Mouse (Mus musculus): ENCODE data around the gene Mon2.
"Not testable (repeated sequence)": the region's sequence is repeated elsewhere in the genome, so short reads cannot be mapped to it uniquely, and the experiment has no call there.

The Mon2 gene

DNA sequence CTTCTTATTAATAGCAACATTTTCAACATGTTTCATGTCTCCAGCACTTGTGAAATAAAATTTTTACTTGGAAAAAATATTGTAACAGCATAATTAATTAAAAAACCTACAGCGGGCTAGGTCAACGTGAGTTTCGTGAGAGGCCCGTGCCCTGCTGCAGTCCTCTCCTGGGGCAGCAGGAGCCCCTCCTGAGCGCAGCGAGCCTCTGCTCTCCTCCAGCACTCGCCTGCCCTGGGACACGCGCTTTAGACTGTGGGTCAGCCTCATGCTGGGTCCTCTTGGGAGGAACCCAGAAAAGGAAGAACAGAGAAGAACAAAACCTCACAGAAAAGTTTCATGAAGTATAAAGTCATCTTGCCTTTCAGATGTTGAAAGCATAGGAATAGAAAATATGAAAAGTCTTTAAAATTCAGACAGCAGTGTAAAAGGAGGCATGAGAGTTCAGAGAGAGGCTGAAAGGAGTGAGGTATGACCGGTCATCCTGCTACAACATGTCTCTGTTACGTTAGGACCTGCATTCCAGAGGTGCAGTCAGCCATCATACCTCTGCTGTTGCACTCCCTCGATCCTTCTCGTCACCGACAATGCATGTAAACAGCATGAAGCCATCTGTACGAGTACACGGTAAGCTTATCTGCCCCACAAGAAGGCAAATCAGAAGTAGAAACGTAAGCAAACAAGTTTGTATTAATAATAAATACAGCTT lies 81.8 kb downstream of the Mon2 start:
- in situ Hi-C loops (cut with MseI, MboI): no loop called here

DNA sequence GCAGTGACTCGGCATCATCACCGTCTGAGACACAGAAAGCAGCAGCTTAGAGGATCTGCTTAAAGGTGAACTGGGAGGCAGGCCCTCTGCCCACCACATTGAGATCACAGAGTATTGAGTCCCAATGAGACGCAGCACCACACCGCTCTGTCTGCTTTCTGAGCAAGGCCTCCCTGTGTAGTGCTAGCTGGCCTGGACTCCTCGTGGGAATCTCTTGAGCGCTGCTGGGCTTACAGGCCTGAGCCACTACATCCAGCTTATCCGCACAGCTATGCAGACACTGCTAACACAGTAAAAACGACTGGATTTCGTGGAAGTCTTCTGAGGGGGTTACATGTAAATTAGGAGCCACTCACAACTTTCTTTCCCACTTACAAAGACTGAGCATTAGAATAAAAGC lies 84.7 kb downstream of the Mon2 start:
- in situ Hi-C loops (cut with MseI, MboI): no loop called here

DNA sequence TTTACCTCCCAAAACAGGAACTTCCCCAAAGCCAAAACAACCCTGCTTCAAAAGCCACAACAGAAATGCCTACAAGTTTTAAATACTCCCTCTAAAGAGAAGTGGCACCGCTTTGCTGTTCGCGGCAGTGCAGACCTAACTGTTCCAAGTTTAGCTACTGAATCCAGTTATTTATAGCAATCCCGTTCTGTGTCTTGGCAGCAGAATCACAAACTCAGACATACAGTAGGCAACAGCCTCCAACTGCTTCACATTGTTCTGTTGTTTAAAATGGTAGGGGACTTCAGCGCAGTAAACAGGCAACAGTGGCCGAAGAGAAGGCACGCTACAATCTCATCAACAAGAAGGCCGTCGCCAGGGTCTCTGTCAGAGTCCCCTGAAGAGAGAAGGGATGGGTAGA lies 85.3 kb downstream of the Mon2 start:
- in situ Hi-C loops (cut with MseI, MboI): no loop called here

DNA sequence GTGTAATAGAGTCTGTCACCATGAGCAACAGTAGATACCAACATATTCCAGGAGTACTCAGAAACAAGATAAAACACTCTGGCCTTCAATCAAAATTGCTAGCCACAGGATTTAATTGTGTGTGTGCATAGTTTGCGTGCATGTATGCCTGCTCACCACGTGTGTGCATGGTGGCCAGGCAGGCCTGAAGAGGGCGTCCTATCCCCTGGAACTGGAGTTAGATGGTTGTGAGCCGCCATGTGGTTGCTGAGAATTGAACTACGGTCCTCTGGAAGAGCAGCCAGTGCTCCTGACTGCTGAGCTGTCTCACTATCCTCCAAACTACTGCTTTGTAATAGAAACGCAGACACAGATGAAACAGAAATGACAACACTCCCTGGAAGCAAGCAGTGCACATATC lies 85.7 kb downstream of the Mon2 start:
- in situ Hi-C loops (cut with MseI, MboI): no loop called here

DNA sequence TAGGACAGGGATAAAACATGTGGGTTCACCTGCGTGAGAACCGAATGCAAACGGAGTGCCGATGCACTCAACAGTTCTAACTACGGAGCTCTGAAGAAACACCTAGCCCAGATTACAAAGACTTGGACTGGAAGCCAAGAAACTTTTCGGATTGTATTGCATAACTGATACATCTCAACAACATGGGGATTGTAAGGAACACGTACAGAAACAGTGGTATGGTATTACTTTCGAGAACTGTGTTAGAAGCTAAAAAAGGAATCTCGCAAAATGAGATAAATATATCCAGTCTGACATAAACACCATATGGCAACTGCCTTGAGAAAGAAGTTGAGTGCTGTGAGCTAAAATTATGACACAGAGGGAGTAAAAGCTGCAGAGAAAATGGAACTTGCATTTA lies 86.4 kb downstream of the Mon2 start:
- in situ Hi-C loops (cut with MseI, MboI): loop anchor here (5.0 kb wide), 1 partner anchor 183 kb away; no protein-coding TSS in a partner anchor

DNA sequence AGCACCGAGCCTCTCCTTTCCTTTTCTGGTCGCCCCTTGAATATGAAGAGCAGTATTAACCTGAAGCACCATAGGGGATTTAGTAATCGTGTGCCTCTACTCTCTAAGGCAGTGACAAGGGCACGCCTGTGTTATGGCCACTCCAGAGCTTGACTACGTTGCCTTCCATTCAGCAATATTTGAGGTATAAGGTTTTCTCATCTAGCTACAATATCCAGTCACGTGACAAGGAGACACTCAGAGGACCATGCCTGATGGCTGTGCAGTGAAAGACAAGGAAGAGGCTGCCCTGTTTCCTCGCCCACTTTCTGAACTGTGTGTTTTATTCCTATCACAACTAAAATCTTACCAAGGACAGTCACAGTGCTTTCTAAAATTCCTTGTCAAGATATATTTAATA lies 87.9 kb downstream of the Mon2 start:
- in situ Hi-C loops (cut with MseI, MboI): loop anchor here (5.0 kb wide), 1 partner anchor 181 kb away; no protein-coding TSS in a partner anchor

DNA sequence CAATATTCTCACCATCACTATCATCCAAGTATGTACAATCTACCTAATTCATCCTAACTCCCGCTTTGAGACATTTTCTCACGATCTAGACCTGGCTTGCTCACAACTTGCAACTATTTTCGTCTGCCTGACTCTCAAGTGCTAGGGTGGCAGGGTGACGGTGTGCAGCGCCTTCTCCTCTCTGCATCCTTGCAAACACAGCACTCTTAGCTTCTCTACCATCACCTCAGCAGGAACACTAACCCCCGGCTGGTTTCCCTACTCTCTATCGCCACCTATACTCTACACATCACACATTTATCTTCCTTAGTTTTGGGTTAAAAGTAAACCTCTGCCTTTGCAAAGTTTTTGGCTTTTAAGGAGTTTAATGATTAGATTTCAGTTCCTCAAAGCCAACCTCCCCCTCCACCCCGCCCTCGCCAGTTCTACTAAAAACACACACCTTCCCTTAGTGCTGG lies 88.6 kb downstream of the Mon2 start:
- in situ Hi-C loops (cut with MseI, MboI): loop anchor here (5.0 kb wide), 1 partner anchor 180 kb away; no protein-coding TSS in a partner anchor

DNA sequence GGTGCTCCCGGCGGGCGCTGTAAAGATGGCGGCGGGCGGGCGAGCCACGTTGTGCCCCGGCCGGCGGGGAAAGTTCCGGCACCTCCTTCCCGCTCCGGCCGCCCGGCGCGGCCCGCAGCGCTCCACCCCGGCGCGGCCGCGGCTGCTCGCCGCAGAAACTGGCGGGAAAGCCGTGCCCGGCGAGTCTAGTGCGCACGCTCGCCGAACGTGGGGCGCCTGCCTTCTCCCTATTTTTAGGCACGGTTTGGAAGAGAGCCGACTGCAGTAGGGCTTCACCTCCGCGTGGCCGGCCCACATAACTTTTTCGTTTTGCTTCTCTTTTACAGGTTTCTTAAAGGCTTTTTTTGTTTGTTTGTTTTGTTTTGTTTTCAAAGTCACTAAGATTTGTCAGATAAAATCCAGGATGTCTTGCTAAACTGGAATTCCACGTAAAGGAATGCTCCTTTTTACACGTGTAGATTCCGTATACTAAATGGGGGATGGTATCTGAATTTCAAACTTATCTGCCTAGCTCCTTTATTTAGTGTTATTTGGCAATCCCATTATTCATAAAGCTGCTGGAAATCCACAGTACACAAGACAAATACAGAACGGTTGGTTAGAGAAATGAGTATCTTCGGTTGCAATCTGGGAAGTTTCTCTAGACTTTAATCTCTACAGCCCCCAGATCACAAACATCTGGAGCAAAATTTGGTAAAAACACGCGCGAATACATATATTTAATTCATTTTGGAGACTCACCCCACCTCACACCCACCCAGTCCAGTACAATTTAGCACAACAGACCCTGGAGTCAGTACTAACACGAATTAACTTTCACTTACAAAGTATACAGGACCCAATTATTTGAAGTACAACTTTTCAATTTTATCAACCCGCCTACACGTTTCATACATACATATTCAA lies 89.7 kb downstream of the Mon2 start:
- in situ Hi-C loops (cut with MseI, MboI): loop anchor here (5.0 kb wide), 1 partner anchor 179 kb away; no protein-coding TSS in a partner anchor

DNA sequence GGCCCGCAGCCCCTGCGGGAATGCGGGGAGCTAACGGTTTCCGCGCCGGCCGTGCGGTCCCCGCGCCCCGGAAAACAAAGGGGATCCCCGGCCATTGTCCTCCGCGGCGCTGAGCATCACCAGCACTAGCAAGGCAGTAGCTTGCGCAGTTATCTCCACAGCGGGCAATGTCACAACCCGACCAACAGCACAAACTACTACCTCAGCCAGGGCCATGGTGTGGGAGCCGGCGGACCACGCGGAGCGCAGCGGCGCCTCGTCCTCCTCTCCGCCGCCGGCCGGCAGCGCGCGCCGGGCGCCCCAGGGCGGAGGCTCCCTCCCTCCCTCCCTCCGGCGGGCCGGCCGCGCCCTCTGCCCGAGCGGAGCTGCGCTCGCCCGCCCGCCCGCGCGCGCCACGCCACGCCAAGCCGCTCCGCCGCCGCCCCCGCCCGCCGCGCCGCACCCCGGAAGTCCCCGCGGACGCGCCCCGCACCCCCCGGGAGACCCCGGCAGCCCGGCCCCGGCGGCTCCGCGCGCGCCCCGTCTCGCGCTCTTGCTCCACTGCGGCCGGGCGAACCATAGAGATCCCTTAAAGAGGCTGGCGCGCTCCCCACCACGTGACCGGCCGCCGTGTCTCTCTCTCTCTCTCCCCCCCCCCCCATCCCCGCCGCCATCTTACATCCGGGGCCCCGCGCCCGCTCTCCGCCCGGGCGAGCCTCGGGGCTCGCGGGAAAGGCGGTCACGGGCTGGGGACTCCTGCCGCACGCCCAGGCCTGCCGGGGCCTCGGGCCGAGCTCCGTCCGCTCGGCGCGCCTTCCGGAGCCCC lies 90.6 kb downstream of the Mon2 start:
- in situ Hi-C loops (cut with MseI, MboI): loop anchor here (5.0 kb wide), 1 partner anchor 178 kb away; no protein-coding TSS in a partner anchor

DNA sequence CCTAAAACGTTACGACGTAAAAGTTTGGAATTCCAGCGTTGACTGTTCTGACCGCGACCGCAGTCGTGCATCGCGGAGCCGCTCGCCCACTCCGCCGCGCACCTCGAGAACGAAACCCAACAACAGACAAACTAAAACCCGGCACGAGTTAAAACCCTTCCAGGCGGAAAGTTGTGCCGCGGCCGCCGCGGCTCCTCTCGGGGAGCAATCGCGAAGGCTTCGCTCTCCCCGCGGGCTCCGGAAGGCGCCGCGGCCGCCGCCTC lies 91.1 kb downstream of the Mon2 start:
- in situ Hi-C loops (cut with MseI, MboI): loop anchor here (5.0 kb wide), 1 partner anchor 178 kb away; no protein-coding TSS in a partner anchor

DNA sequence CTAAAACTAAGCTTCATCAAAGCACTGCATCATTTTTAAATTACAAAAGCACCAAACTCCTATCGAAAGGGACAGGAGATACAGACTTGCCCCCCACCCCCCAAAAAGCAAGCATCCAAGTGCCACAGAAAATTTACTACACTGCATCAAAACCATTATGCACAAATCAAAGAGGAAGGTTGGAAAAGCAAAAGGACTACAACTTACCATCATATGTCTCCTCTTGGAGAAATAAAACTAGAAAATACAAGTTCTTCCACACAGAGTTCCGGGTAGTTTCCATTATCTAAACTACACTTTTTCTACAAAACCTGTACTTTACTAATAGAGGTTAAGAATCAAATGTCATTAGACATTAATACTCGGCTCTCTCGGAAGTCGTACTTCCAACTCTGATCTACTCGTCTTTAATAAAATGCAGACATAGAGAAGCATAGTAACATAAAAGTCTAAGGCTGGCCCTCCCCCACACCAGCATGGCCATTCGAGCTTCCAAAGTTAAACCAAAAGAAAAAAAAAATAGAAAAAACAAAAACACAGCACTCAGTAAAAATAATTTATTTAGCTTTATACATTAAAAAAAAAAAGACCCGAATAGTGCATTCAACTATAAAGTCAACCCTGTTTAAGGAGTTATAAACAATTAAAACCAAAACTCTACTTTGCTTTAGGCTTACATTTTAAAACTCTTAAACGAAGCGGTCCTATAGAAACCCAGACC lies 91.6 kb downstream of the Mon2 start:
- in situ Hi-C loops (cut with MseI, MboI): loop anchor here (5.0 kb wide), 1 partner anchor 177 kb away; no protein-coding TSS in a partner anchor

DNA sequence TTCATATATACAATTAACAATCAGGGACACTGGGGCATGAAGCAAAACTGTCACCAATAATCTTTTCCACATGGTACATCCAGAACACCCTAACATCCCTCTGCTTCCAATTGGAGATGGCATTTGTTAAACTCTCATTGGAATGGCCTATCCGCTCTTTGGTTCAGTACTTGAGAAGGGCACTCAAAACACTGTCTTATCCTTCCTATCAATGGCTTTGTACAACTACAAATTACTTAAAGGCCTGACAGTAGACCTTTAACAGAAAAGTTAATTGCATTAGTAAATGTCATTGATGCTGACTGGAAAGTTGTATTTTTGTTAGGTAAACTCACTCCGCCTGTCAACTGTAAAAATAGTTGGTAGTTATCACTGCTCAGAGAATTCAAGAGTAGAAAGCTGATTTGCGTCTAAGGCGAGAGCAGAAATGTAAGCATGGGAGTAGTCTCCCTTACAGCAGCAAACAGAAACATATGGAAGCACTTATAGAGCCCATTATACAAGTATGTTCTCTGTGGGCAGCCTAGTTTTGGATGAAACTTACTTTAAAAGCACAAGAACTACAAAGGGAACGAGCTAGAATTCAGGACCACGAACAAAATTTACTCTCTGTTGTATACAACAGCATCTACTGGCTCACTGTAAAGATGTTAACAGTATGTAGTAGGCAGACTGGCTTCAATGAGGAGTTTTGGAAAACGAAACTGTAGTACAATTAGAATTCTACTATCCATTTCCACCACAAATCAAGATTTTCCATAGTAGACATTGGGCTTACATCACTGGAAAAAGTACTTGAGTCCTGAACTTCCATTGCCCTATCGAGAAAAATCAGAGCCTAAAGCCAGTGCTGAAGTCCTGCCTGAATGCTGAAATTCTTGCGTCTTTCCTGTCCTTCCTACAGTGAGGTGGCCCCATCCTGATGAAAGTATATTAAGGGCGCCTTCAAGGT lies 92.5 kb downstream of the Mon2 start:
- in situ Hi-C loops (cut with MseI, MboI): no loop called here

DNA sequence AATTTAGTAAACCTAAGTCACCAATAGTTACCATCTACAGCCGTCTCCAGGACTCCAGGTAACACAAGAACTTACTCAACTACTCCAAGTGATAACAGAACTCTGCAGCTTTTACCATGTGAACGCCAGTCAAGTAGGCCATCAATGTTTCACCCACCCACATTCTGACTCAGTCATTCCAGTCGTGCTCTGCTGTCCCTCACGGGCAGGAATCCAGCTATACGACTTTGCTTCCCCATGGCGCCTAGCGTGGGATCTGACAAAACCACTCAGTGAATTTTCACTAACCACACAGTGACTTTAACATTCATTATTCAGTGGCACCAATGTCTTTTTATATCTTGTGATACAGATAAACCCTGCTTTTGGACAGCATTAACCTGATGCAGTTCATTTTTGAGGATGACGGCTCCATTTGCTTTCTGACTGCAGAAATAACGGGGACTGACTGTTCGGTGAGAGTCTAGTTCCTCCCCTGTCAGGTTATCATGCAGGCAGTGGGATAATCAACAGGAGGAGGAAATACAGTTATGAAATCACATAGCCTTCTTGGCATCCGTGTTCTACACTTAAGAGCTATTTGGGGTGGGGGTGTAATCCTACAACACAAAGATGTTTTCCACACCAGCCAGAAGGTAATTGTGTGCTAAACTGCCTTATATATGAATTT lies 93.3 kb downstream of the Mon2 start:
- in situ Hi-C loops (cut with MseI, MboI): no loop called here

DNA sequence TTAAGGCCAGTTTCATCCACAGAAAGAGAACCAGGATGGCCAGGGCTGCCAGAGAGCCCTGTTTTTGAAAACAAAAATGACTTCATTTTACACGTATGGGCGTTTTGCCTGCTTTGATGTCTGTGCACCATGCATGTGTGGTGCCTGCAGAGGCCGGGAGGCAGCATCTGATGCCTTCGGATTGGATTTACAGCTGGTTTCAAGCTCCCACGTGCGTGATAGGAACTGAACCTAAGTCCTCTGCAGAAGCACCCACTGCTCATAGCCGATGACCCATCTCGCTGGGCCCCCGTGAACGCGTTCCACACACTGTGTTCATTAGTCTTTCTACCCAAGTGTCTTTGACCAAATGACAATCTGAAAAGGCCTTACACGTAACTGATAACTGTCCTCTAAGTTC lies 96.2 kb downstream of the Mon2 start:
- in situ Hi-C loops (cut with MseI, MboI): no loop called here

DNA sequence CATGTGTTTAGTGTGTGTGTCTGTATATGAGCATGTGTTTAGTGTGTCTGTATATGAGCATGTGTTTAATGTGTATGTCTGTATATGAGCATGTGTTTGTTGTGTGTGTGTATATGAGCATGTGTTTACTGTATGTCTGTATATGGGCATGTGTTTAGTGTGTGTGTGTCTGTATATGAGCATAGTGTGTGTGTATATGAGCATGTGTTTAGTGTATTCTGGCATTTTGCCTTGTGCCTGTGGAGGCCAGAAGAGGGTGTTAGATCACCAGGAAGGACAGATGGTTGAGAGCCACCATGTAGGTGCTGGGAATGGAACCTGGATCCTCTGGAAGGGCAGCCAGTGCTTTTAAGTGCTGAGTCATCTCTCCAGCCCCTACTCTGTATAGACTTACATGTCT lies 96.9 kb downstream of the Mon2 start:
- in situ Hi-C loops (cut with MseI, MboI): no loop called here

DNA sequence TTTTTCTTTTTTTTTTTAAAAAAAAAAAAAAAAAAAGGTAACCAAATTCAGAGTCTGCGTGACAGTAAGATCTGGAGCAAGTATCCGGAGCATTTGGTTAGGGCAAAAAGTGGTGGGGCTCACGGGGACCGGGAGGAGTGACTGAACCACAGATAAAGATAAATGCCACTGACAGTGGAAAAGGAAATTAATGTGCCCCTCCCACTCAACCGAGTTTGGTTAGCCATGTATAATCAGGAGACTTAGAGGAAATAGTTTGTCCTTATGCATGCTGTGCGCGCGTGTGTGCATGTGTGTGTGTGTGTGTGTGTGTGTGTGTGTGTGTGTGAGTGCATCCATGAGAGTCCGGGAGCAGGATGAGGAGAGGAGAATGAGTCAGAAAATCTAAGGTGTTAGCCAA lies 100.3 kb downstream of the Mon2 start:
- in situ Hi-C loops (cut with MseI, MboI): no loop called here

DNA sequence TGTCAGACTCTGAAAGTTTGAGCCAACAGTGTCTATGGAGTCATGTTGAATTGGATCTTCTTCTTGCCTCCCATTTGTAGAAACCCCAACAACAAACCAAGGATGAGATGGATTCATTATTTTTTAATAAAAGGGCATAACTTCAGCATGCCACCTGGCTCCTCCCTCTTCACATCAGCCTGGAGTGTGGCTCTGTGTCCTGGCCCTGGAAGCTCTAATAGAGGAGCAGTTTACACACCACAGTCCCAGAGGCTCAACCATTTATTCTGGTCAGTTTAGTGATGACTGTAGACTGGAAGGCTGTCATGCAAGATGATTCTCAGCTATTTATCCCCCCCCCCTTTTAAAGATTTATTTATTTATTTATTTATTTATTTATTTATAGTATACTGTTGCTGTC lies 103.1 kb downstream of the Mon2 start:
- in situ Hi-C loops (cut with MseI, MboI): no loop called here

DNA sequence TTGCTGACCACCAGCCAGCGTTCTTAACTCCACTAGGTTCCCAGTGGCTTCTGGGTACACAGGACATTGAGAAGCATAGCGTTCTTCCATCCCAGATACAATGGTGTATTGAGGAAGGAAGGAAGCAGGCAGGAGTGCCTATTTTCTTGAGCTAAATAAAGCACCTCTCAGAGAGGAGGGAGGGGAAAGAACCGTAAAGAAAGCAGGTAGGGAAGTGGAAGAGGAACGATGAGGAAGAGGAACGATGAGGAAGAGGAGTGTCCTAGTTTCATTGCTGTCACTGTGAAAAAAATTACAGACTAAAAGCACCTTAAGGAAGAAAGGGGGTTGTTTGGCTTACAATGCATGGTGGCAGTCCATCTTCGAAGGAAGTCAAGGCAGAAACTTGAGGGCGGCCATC lies 106.1 kb downstream of the Mon2 start:
- in situ Hi-C loops (cut with MseI, MboI): no loop called here

DNA sequence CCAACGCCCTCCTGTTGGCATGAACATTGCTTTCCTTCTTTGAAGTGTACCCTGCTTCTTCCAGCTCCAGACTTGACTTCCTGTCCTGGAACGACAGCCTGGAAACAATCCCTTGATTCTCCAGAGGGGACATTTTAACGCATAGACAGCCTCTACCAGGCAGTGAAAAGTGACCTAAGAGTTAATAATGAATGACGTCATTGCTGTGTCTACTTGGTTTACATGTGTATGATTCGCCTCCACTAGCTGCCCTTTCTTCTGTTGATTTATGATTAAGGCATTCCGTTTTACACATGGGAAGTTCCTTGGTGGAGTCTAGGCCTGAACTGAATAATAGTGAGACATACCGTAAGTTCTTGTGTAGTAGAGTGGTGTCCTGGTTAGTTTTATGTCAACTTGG lies 109.9 kb downstream of the Mon2 start:
- in situ Hi-C loops (cut with MseI, MboI): no loop called here

DNA sequence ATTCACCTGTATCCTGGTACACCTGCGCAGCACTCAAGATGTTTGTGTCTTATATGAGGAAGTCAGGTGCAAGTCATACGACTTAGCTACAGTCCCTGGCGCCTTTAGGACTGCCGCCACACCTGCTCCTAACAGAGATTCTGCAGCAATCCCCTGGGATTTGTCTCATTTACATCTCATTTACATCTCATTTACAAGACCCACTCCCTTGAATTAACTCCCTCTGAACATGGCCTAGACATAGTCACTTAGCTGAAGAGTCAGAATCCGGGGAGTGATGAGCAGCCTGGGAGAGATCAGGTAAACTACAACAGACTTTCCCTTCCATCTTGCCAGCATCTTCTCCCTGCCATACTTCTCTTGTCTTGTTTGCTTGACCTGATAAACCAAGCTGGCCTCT lies 110.7 kb downstream of the Mon2 start:
- in situ Hi-C loops (cut with MseI, MboI): not testable (repeated sequence)

Measured in mouse trophoblast stem cell (cell line).